Mouse (Mus musculus) lung, postnatal 0 days (tissue): ENCODE results near the gene Slc24a3.

Experiments used
- CTCF ChIP-seq: IDR thresholded peaks from 2 replicates; pipeline ENCODE4 v1.5.1; 2016; ENCODE audit warnings: antibody characterized with exemption, mild to moderate bottlenecking
- EP300 ChIP-seq: IDR thresholded peaks from 2 replicates; pipeline ENCODE4 v1.6.1; 2016; ENCODE audit warnings: antibody characterized with exemption, mild to moderate bottlenecking, control low read depth

- TF ChIP-seq CTCF (no peak), EP300 (no peak)
Measured at GRCm38 (mm10) chr2:145358236-145358942, 190.8 kb downstream of the Slc24a3 start.
